Mouse (Mus musculus): Measurements from ENCODE around the gene Plch2. TPM values are rescaled to one million over a fixed set of nuclear protein-coding genes. Genes with fewer than 3 reads are reported as not detected.
A peak's percentile ranks its signal among the peaks of the same experiment; 100 is the strongest.

Plch2 gene
- polyA plus RNA-seq, 1 experiment = 149 TPM

DNA sequence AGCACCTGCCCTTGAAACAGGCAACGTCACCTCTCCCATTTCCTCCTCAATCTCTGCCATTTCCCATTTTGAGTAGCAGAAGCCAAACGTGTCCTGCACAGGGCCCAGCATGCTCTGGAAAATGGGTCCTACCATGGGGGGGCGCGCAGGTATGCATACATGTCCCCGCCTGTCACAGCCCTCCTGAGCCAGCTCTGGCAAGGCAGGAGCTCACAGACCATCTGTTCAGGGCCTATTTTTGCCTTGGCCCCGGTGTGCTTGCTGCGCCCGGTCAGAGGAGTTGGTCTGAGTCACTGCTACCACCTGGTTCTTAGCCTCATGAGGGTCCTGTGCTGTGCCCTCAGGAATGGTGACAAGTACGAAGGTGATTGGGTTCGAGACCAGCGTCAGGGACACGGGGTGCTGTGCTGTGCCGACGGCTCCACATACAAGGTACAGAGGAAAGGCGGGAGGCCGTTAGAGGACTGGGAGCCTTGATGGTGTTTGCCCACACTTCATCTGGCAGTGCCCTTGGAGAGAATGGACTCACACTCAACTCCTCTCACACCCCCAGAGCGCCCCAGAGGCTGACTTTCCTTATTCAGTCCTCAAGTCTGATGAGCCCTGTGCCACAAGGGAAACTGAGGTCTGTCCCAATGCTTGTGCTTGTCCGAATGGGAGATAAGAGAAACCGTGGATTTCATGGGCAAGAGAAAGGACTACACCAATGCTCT lies 36.3 kb upstream of the Plch2 start:
- peak overlapping the region; percentile 3 for H3K4me3 ChIP-seq (replicated peaks; ENCODE audit: insufficient read depth, low read depth, low read length)
- no peaks in the 10 kb centered on the region for H3K27me3 ChIP-seq (ENCODE audit: control insufficient read depth, insufficient read depth, low read length)
- 23% methylated on average over 19 of the region's 19 CpGs for WGBS

GRCm38 (mm10) chr4:155090688-155091449 lies 34.3 kb upstream of the Plch2 start:
- peak overlapping the region; percentile 32; the same call in 1 of the 2 replicates for H3K27ac ChIP-seq (ENCODE audit: insufficient read depth, low read length)
- H3K4me3 ChIP-seq (replicated peaks; ENCODE audit: insufficient read depth, low read depth, low read length) = no peak overlapping the region
- no peaks in the 10 kb centered on the region for H3K27me3 ChIP-seq (ENCODE audit: control insufficient read depth, insufficient read depth, low read length)
- peaks cover 32% of the 10 kb centered on the region for H3K4me1 ChIP-seq (ENCODE audit: control insufficient read depth, insufficient read depth, low read length)
- TF ChIP-seq CTCF (IDR thresholded peaks at IDR 0.05; ENCODE audit: borderline replicate concordance, insufficient read depth, low read depth, low read length) (no peak), POLR2A (IDR thresholded peaks at IDR 0.05; ENCODE audit: borderline replicate concordance, insufficient read depth, low read length) (no peak)
- 90% methylated on average over 13 of the region's 13 CpGs for WGBS
- DNase-seq = no peak

More for the DNA sequence above, 36.3 kb upstream of the Plch2 start:
- Histone ChIP-seq H3K27ac (ENCODE audit: insufficient read depth, low read length) (peak overlapping the region; percentile 97), H3K4me1 (ENCODE audit: control insufficient read depth, insufficient read depth, low read length) (peaks cover 48% of the 10 kb centered on the region)
- peak; percentile 36; the same call in 1 of the 2 replicates for TF ChIP-seq POLR2A (IDR thresholded peaks at IDR 0.05; ENCODE audit: borderline replicate concordance, insufficient read depth, low read length)
- peak; percentile 23; the same call in 1 of the 2 replicates for TF ChIP-seq CTCF (IDR thresholded peaks at IDR 0.05; ENCODE audit: borderline replicate concordance, insufficient read depth, low read depth, low read length)
- DNase-seq = peak; percentile 94 to 98

DNA sequence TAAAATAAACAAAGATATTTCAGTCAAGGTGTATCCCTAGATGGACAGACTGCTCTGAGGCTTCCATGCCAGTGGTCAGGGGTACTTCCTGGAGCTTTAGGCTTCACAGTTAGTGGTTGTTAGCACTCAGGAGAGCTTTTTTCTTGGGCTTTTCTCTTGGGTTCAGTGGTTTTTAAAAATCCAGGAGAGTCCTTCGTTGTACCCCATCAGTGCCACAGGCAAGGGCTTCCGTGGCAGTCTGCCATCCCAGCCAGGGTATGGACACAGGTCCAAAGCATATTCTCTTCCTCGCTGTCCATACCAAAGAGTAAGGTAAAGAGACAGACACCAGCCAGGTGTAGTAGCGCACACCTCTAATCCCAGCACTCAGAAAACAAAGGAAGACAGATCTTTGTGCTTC lies 33.6 kb upstream of the Plch2 start:
- H3K27me3 ChIP-seq (ENCODE audit: control insufficient read depth, insufficient read depth, low read length) = no peaks in the 10 kb centered on the region
- H3K4me3 ChIP-seq (replicated peaks; ENCODE audit: insufficient read depth, low read depth, low read length) = no peak overlapping the region
- TF ChIP-seq POLR2A (IDR thresholded peaks at IDR 0.05; ENCODE audit: borderline replicate concordance, insufficient read depth, low read length) (no peak), CTCF (IDR thresholded peaks at IDR 0.05; ENCODE audit: borderline replicate concordance, insufficient read depth, low read depth, low read length) (no peak)
- 88% methylated on average over 4 of the region's 4 CpGs for WGBS
- H3K27ac ChIP-seq (ENCODE audit: insufficient read depth, low read length) = no peak overlapping the region
- no peak for DNase-seq
- peaks cover 30% of the 10 kb centered on the region for H3K4me1 ChIP-seq (ENCODE audit: control insufficient read depth, insufficient read depth, low read length)

- Histone ChIP-seq H3K4me3 (replicated peaks; ENCODE audit: insufficient read depth, low read depth, low read length) (no peak overlapping the region), H3K4me1 (ENCODE audit: control insufficient read depth, insufficient read depth, low read length) (peaks cover 30% of the 10 kb centered on the region), H3K27me3 (ENCODE audit: control insufficient read depth, insufficient read depth, low read length) (no peaks in the 10 kb centered on the region), H3K27ac (ENCODE audit: insufficient read depth, low read length) (no peak overlapping the region)
- no peak for TF ChIP-seq POLR2A (IDR thresholded peaks at IDR 0.05; ENCODE audit: borderline replicate concordance, insufficient read depth, low read length)
- no peak for TF ChIP-seq CTCF (IDR thresholded peaks at IDR 0.05; ENCODE audit: borderline replicate concordance, insufficient read depth, low read depth, low read length)
- 94% methylated on average over 5 of the region's 5 CpGs for WGBS
- no peak for DNase-seq
These were observed 32.7 kb upstream of the Plch2 start for GRCm38 (mm10) chr4:155089241-155089640.

DNA sequence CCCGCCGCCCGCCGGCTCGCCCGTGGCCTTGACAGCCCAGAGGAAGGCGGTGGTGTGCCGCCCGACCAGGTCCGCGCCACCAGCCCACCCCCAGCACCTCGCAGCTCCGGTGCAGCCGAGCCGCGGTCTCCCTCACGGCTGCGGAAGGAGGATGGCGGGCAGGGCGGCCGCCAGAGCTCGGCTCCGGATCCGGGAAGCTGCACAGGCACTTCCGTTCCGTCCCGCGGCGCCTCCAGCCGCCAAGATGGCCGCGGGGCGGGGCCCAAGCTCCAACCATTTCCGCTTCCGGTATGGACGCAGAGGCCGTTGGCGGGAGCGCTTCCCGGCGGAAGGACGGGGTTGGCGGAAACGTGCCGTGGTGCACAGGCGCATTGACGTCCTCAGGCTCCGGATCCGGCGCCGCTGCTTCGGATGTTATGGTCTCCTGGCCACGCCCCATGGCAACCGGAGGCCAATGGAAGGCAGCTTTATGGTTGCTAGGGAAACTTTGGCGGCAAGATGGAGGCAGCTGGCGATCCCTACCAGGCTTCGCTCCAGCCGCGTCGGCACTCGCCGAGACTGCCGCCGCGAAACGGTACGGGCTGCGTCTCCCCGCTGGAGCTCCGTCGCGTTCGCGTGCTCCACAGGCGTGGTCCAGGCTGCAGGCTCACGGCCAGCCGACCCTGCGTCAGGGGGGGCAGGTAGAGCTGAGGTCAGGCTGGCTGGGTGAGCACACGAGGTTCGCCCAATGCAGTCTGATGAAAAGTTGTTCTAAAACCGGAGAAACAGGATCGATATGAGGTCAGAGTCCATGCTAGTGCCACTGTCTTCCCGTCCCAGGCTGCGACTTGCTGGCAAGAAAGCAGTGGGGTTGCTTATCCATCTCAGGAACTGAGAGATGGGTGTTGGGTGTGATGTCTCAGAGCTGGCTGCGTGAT lies 29.8 kb upstream of the Plch2 start, which contains the start of the genes Rer1 and Morn1:
Gene Rer1, minus strand, starts transcription at position 275 of the 917 bp plus-strand sequence.
Gene Morn1, plus strand, starts transcription at position 470 of the 917 bp plus-strand sequence.
- Histone ChIP-seq H3K27ac (ENCODE audit: insufficient read depth, low read length) (peak within 1 kb of the TSS; percentile 58), H3K4me3 (replicated peaks; ENCODE audit: insufficient read depth, low read depth, low read length) (peak within 1 kb of the TSS; percentile 88), H3K27me3 (ENCODE audit: control insufficient read depth, insufficient read depth, low read length) (no peaks in the 10 kb centered on the region), H3K4me1 (ENCODE audit: control insufficient read depth, insufficient read depth, low read length) (peaks cover 10% of the 10 kb centered on the region)
- under 1% methylated on average over 85 of the region's 85 CpGs for WGBS
- peak; percentile 100 for DNase-seq
- no peak for TF ChIP-seq CTCF (IDR thresholded peaks at IDR 0.05; ENCODE audit: borderline replicate concordance, insufficient read depth, low read depth, low read length)
- TF ChIP-seq POLR2A (IDR thresholded peaks at IDR 0.05; ENCODE audit: borderline replicate concordance, insufficient read depth, low read length) = peak; percentile 60

DNA sequence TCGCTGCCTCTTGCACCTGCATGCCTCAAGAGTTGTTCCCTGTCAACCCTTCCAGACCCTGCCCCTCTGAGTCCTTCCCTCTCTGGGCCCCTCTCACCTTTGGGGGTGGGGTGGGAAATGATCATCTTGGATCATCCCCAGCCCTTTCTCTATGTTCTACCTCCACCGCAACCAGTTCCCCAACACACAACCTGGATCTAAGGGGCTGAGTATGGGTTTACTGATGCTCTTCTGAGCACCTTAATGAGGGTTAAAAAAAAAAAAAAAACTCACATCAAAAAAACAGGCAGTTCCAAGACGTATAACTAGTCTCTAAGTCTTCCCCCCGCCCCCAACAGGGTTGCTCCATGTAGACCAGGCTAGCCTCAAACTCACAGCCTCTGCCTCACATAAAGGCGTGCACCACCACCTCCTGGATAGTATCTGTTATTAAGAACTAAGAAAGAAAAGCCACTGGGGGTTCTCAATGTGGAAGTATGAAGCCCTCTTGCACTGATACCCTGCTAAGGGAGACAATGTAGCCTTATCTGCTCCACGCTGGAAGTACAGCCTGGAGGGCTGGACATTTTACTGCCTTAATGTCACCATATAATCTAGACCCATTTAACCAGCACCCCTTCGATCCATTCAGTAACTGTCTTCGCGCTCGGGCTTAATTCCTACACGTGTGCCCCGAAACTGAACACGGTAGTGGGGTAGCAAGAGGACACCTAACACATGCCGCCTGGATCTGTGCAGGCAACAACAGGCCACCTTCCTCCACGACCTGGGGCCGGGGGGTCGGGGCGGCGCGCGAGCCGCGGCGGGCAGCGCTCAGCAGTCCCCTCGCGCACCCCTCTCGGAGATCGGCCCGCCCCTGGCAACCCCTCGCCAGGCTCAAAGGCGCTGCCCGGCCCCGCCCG lies 28.9 kb upstream of the Plch2 start:
- H3K4me3 ChIP-seq (replicated peaks; ENCODE audit: insufficient read depth, low read depth, low read length) = peak overlapping the region; percentile 88
- WGBS = 5% methylated on average over 35 of the region's 35 CpGs
- no peak for DNase-seq
- no peak overlapping the region for H3K27ac ChIP-seq (ENCODE audit: insufficient read depth, low read length)
- TF ChIP-seq POLR2A (IDR thresholded peaks at IDR 0.05; ENCODE audit: borderline replicate concordance, insufficient read depth, low read length) = no peak
- no peak for TF ChIP-seq CTCF (IDR thresholded peaks at IDR 0.05; ENCODE audit: borderline replicate concordance, insufficient read depth, low read depth, low read length)
- peaks cover 10% of the 10 kb centered on the region for H3K4me1 ChIP-seq (ENCODE audit: control insufficient read depth, insufficient read depth, low read length)
- H3K27me3 ChIP-seq (ENCODE audit: control insufficient read depth, insufficient read depth, low read length) = no peaks in the 10 kb centered on the region
